Mouse (Mus musculus): ENCODE measurements around the gene Gps2. TPM values are rescaled to one million over a fixed set of nuclear protein-coding genes. Genes with fewer than 3 reads are reported as not detected.
A peak's percentile ranks its signal among the peaks of the same experiment; 100 is the strongest.

The Gps2 gene
- polyA plus RNA-seq, 1 experiment = 38.0 TPM

DNA sequence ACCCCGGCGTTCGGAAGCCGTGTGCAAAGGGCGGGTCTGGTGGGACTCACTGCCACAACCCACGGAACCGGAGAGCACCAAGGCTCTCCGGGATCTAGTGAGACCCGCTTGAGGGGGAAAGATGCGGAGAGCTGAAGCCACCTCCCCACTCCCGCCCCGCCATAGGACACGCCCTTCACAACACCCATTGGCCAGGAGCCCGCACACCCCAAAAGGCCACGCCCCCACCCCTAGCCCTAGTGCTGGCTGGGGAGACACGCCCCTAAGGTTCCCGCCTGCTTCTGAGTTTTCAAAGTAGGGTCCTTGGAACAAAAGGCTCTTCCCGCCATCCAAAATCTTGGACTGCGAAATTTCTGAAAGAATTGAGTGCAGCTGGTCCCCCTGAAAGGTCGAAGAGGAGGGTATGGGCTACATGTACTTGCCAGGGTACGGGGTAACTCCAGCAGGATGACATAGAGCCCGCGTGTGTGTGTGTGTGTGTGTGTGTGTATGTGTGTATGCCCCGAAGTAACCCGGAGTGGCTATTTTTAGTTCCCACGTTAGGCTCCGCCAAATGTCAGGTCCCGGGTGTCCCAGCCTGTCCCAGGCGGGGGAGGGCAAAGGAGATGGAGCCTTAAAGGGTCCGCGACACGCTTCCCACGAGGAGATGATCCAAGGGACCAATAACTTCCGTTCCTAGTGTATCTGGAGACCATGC lies 34.5 kb downstream of the Gps2 start, which contains the start of gene Slc2a4:
TSS of gene Slc2a4 (minus strand) at position 123 of the 697 bp plus-strand sequence.
- Histone ChIP-seq H3K4me3 (peak within 1 kb of the TSS; percentile 30), H3ac (ENCODE audit: control insufficient read depth, insufficient read length) (no peak within 1 kb of the TSS)

DNA sequence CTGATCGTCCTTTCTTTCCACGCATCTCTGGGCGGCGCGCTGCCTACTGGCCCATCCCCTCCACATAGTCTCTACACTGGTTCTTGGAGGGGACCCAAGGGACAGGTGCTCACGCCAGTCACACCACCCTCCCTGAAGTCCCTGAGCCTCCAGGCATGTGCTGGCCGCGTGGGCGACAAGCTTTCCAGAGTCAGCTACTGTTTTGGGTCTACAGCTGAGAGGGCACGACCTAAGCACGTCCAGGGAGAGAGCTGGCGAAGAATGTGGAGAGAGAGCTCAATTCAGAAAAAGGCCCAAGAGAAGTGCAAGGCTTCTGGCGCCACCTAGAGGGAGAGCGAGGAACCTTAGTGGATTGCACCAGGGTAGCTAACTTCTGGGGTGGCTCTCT lies 35.1 kb downstream of the Gps2 start:
- no peaks in the 10 kb centered on the region for H3K36me3 ChIP-seq (ENCODE audit: control insufficient read depth, insufficient read depth)
- peak; percentile 13 for TF ChIP-seq POLR2A (IDR thresholded peaks at IDR 0.05; ENCODE audit: insufficient read length, low read depth)
- no peak for TF ChIP-seq REST (IDR thresholded peaks at IDR 0.05; ENCODE audit: insufficient read depth, insufficient read length)
- no peak for TF ChIP-seq USF1 (IDR thresholded peaks at IDR 0.05; ENCODE audit: low read depth)
- TF ChIP-seq CEBPB (IDR thresholded peaks at IDR 0.05; ENCODE audit: insufficient read depth, poor library complexity, severe bottlenecking) = no peak
- no peak for TF ChIP-seq E2F4 (IDR thresholded peaks at IDR 0.05; ENCODE audit: insufficient read depth)
- no peak for TF ChIP-seq MAX (IDR thresholded peaks at IDR 0.05; ENCODE audit: low read depth)
- TF ChIP-seq TCF3 (IDR thresholded peaks at IDR 0.05; ENCODE audit: insufficient read length, low read depth) = peak; percentile 53
- TF ChIP-seq MYOD1 (IDR thresholded peaks at IDR 0.05; ENCODE audit: control insufficient read depth in 1 of 3, insufficient read length in 2 of 3, low read depth in 2 of 3) = peak; percentile 83 to 98 (median 98)
- no peak for TF ChIP-seq TCF12 (IDR thresholded peaks at IDR 0.05; ENCODE audit: insufficient read depth, poor library complexity, severe bottlenecking)
- no peak for TF ChIP-seq POLR2AphosphoS2 (IDR thresholded peaks at IDR 0.05; ENCODE audit: insufficient read length, low read depth)
- TF ChIP-seq SRF (IDR thresholded peaks at IDR 0.05; ENCODE audit: control insufficient read depth, insufficient read length, low read depth) = no peak
- peak; percentile 28 to 90 (median 40) for TF ChIP-seq MYOG (IDR thresholded peaks at IDR 0.05; ENCODE audit: control insufficient read depth in 1 of 3, insufficient read depth in 1 of 3, insufficient read length in 2 of 3, low read depth in 2 of 3)
- peak overlapping the region; percentile 99 for H3K4me2 ChIP-seq (ENCODE audit: low read depth)
- H3K79me2 ChIP-seq (ENCODE audit: control insufficient read depth, insufficient read depth) = no peaks in the 10 kb centered on the region
- peak overlapping the region; percentile 30 for H3K4me3 ChIP-seq
- no peaks in the 10 kb centered on the region for H3K27me3 ChIP-seq (ENCODE audit: control insufficient read depth, insufficient read depth, insufficient read length)
- H3ac ChIP-seq (ENCODE audit: control insufficient read depth, insufficient read length) = no peak overlapping the region

More for the DNA sequence above, 34.5 kb downstream of the Gps2 start, which contains the start of gene Slc2a4:
- TF ChIP-seq MAX (IDR thresholded peaks at IDR 0.05; ENCODE audit: low read depth) (no peak), POLR2AphosphoS2 (IDR thresholded peaks at IDR 0.05; ENCODE audit: insufficient read length, low read depth) (peak; percentile 31), MYOG (IDR thresholded peaks at IDR 0.05; ENCODE audit: control insufficient read depth in 1 of 3, insufficient read depth in 1 of 3, insufficient read length in 2 of 3, low read depth in 2 of 3) (no peak), POLR2A (IDR thresholded peaks at IDR 0.05; ENCODE audit: insufficient read length, low read depth) (peak; percentile 58), REST (IDR thresholded peaks at IDR 0.05; ENCODE audit: insufficient read depth, insufficient read length) (no peak)
- Histone ChIP-seq H3K27me3 (ENCODE audit: control insufficient read depth, insufficient read depth, insufficient read length) (no peaks in the 10 kb centered on the region), H3K4me2 (ENCODE audit: low read depth) (peak within 1 kb of the TSS; percentile 99), H3K36me3 (ENCODE audit: control insufficient read depth, insufficient read depth) (no peaks in the 10 kb centered on the region), H3K79me2 (ENCODE audit: control insufficient read depth, insufficient read depth) (no peaks in the 10 kb centered on the region)

DNA sequence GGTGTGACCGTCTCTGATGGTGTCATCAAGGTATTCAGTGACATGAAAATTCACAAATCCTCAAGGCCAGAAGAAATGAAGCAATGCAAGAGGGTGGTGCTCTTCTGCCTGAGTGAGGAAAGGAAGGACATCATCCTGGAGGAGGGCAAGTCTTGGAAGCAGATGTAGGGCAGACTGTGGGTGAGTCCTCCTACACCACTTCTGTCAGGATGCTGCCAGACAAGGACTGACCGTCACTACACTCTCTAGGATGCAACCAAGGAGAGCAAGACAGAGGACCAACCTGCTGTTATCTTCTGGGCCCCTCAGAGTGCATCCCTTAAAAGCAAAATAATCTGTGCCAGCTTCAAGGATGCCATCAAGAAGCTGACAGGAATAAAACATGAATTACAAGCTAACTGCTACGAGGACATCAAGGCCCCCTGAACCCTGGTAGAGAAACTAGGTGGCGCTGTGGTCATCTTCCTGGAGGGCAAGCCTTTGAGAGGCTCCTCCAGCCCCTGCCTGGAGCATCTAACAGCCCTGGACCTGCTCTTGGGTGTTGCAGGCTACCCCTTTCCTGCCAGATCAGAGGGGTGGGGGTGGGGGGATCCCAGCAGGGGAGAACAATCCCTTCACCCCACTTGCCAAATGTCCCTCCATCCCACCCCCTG lies 37.2 kb downstream of the Gps2 start:
- H3K27me3 ChIP-seq (ENCODE audit: control insufficient read depth, insufficient read depth, insufficient read length) = peaks cover 9% of the 10 kb centered on the region
- no peak overlapping the region for H3K4me2 ChIP-seq (ENCODE audit: low read depth)
- no peak overlapping the region for H3ac ChIP-seq (ENCODE audit: control insufficient read depth, insufficient read length)
- TF ChIP-seq REST (IDR thresholded peaks at IDR 0.05; ENCODE audit: insufficient read depth, insufficient read length) (no peak), SRF (IDR thresholded peaks at IDR 0.05; ENCODE audit: control insufficient read depth, insufficient read length, low read depth) (no peak), TCF3 (IDR thresholded peaks at IDR 0.05; ENCODE audit: insufficient read length, low read depth) (no peak), MAX (IDR thresholded peaks at IDR 0.05; ENCODE audit: low read depth) (no peak), MYOG (IDR thresholded peaks at IDR 0.05; ENCODE audit: control insufficient read depth in 1 of 3, insufficient read depth in 1 of 3, insufficient read length in 2 of 3, low read depth in 2 of 3) (no peak), POLR2A (IDR thresholded peaks at IDR 0.05; ENCODE audit: insufficient read length, low read depth) (no peak), POLR2AphosphoS2 (IDR thresholded peaks at IDR 0.05; ENCODE audit: insufficient read length, low read depth) (no peak), CEBPB (IDR thresholded peaks at IDR 0.05; ENCODE audit: insufficient read depth, poor library complexity, severe bottlenecking) (no peak), E2F4 (IDR thresholded peaks at IDR 0.05; ENCODE audit: insufficient read depth) (no peak), USF1 (IDR thresholded peaks at IDR 0.05; ENCODE audit: low read depth) (no peak), MYOD1 (IDR thresholded peaks at IDR 0.05; ENCODE audit: control insufficient read depth in 1 of 3, insufficient read length in 2 of 3, low read depth in 2 of 3) (no peak), TCF12 (IDR thresholded peaks at IDR 0.05; ENCODE audit: insufficient read depth, poor library complexity, severe bottlenecking) (no peak)
- H3K79me2 ChIP-seq (ENCODE audit: control insufficient read depth, insufficient read depth) = no peaks in the 10 kb centered on the region
- H3K4me3 ChIP-seq = no peak overlapping the region
- no peaks in the 10 kb centered on the region for H3K36me3 ChIP-seq (ENCODE audit: control insufficient read depth, insufficient read depth)

DNA sequence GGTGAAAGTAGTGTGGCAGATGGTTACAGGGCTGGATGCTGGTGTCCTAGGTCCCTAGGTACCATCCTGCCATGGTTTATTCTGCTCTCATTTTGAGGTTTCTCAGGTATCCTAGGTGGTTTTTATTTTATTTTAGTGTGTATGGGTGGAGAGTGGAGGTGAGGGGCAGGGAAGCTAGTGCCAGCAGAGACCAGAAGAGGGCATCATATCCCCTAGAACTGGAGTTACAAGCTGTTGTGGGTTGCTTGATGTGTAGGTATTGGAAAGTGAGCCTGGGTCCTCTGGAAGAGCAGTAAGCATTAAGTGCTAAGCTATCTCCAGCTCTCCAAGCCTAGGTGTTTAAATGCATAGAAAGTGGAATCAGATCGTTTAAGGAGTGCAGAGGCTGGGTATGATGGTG lies 38.6 kb downstream of the Gps2 start:
- TF ChIP-seq TCF3 (IDR thresholded peaks at IDR 0.05; ENCODE audit: insufficient read length, low read depth) = no peak
- no peak for TF ChIP-seq POLR2AphosphoS2 (IDR thresholded peaks at IDR 0.05; ENCODE audit: insufficient read length, low read depth)
- TF ChIP-seq POLR2A (IDR thresholded peaks at IDR 0.05; ENCODE audit: insufficient read length, low read depth) = no peak
- TF ChIP-seq CEBPB (IDR thresholded peaks at IDR 0.05; ENCODE audit: insufficient read depth, poor library complexity, severe bottlenecking) = no peak
- no peak for TF ChIP-seq TCF12 (IDR thresholded peaks at IDR 0.05; ENCODE audit: insufficient read depth, poor library complexity, severe bottlenecking)
- TF ChIP-seq MYOG (IDR thresholded peaks at IDR 0.05; ENCODE audit: control insufficient read depth in 1 of 3, insufficient read depth in 1 of 3, insufficient read length in 2 of 3, low read depth in 2 of 3) = no peak
- TF ChIP-seq SRF (IDR thresholded peaks at IDR 0.05; ENCODE audit: control insufficient read depth, insufficient read length, low read depth) = no peak
- TF ChIP-seq E2F4 (IDR thresholded peaks at IDR 0.05; ENCODE audit: insufficient read depth) = no peak
- no peak for TF ChIP-seq REST (IDR thresholded peaks at IDR 0.05; ENCODE audit: insufficient read depth, insufficient read length)
- TF ChIP-seq MYOD1 (IDR thresholded peaks at IDR 0.05; ENCODE audit: control insufficient read depth in 1 of 3, insufficient read length in 2 of 3, low read depth in 2 of 3) = no peak
- no peak for TF ChIP-seq USF1 (IDR thresholded peaks at IDR 0.05; ENCODE audit: low read depth)
- Histone ChIP-seq H3K79me2 (ENCODE audit: control insufficient read depth, insufficient read depth) (no peaks in the 10 kb centered on the region), H3K27me3 (ENCODE audit: control insufficient read depth, insufficient read depth, insufficient read length) (peaks cover 11% of the 10 kb centered on the region), H3K4me3 (no peak overlapping the region), H3K4me2 (ENCODE audit: low read depth) (no peak overlapping the region), H3K36me3 (ENCODE audit: control insufficient read depth, insufficient read depth) (no peaks in the 10 kb centered on the region), H3ac (ENCODE audit: control insufficient read depth, insufficient read length) (no peak overlapping the region)

Data from myocyte (in vitro differentiated cells).